Mouse (Mus musculus) neutrophil, adult 5-6 weeks (primary cell): ENCODE results near the gene Zgpat. TPM values are rescaled to one million over a fixed set of nuclear protein-coding genes. Genes with fewer than 3 reads are reported as not detected.

Experiments
- ATAC-seq: fragments of 151-379, 151-347 bp; 2 replicates; pipeline ENCODE4 v1.8.0; 2017; ENCODE audit warnings: mild to moderate bottlenecking, moderate TSS enrichment; ENCODE audit not compliant: insufficient number of reproducible peaks, poor library complexity, low FRiP score, severe bottlenecking; ENCODE audit errors: extremely low read depth
- total RNA-seq: library from RNA; stranded (forward); fragments of 200-1000 nt; gene quantifications from 2 replicates; pipeline ENCODE4 v1.2.3, GENCODE M21; 2017

The Zgpat gene
- total RNA-seq, 1 experiment from 2014 or later: 81.7 TPM

DNA sequence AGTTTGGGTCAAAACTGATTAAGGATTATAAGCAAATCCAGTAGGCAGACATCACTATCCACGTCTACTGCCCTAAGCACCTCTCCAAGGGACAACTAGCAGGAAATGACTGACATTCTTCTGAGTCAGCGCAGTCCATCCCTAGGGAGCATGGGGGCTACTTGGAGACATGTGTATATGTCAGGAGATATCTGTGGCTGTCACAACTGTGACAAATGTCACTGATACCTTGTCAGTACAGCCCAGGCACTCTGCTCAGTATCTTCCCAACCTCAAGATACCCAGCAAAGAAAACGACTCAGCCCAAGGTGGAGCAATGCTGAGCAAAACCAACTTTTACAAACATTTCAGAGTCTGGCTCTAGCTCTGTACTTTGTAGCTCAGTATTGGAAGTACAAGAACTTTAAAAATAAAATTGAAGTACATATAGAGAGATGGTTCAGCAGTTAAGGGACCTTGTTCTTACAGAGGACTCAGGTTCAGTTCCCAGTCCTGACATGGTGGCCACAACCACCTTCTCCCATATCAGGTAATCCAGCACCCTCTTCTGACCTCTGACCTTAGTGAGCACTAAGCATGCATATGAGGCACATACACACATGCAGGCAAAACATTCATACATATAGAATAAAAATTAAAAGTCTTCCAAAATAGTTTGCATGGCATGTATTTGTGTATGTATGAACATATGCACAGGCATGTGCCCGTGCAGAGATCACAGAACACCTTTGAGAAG, 56.3 kb downstream of the Zgpat start:
- ATAC-seq: no peak

DNA sequence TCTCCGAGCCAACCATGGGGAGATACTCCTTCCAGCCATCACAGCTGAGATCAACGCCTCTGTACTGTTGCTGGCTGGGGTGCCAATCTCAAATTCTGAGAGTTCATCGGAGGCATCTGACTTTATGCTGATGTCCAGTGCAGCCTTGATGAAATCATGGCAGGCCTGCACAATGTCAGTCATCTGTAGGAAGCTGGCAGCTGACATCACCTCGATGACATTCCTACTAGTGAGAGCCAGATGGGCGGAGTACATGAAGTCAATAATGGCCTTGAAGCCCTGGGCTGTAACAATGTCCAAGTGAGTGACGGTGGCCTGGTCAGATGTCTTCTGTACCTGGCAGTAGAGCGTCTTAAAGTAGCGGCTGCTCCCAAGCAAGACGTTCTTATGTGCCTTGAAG, 59.1 kb downstream of the Zgpat start:
- no peak for ATAC-seq

Other genes with a start within 250 kb of the Zgpat start
- not detected in 2 replicates for gene Kcnq2, start 229.6 kb upstream of the Zgpat start, total RNA-seq
- not detected in 2 replicates for gene Eef1a2, start 207.9 kb upstream of the Zgpat start, total RNA-seq
- 128 and 151 TPM in 2 replicates for gene Ppdpf, start 177.7 kb upstream of the Zgpat start, total RNA-seq
- gene Ptk6, start 162.1 kb upstream of the Zgpat start, total RNA-seq: 0.12 and 0.74 TPM in 2 replicates
- 1.2 and 1.7 TPM in 2 replicates for gene Srms, start 151.7 kb upstream of the Zgpat start, total RNA-seq
- 0.58 TPM in 1 of 2 replicates, not detected in the other for gene Fndc11, start 144.9 kb upstream of the Zgpat start, total RNA-seq
- gene Helz2, start 122.9 kb upstream of the Zgpat start, total RNA-seq: 139 and 141 TPM in 2 replicates
- 47.4 and 57.6 TPM in 2 replicates for gene Gmeb2, start 76.9 kb upstream of the Zgpat start, total RNA-seq
- not detected in 2 replicates for gene Stmn3, start 50.4 kb upstream of the Zgpat start, total RNA-seq
- 49.7 and 51.6 TPM in 2 replicates for gene Rtel1, start 45.2 kb upstream of the Zgpat start, total RNA-seq
- 61.3 and 74.3 TPM in 2 replicates for gene Arfrp1, start 476 bp downstream of the Zgpat start, total RNA-seq
- 54.9 and 70.6 TPM in 2 replicates for gene Lime1, start 15.2 kb downstream of the Zgpat start, total RNA-seq
- 0.74 and 1.0 TPM in 2 replicates for gene Zbtb46, start 94.5 kb downstream of the Zgpat start, total RNA-seq
- 0.35 TPM in 1 of 2 replicates, not detected in the other for gene Abhd16b, start 128.3 kb downstream of the Zgpat start, total RNA-seq
- gene Tpd52l2, start 132.2 kb downstream of the Zgpat start, total RNA-seq: 54.2 and 61.4 TPM in 2 replicates
- 81.3 and 85.7 TPM in 2 replicates for gene Dnajc5, start 155.6 kb downstream of the Zgpat start, total RNA-seq
- gene Uckl1, start 220.0 kb downstream of the Zgpat start, total RNA-seq: 142 and 143 TPM in 2 replicates
- 103 and 106 TPM in 2 replicates for gene Prpf6, start 226.9 kb downstream of the Zgpat start, total RNA-seq
- 24.6 and 26.6 TPM in 2 replicates for gene Zfp512b, start 227.9 kb downstream of the Zgpat start, total RNA-seq
- 6.9 and 9.7 TPM in 2 replicates for gene Samd10, start 234.3 kb downstream of the Zgpat start, total RNA-seq